Comparison of ENCODE assay signal across 16 mouse cellular contexts in genomic region chr9:74534976-74535375, GRCm38 (mm10).
DNase-seq lines count a peak whose midpoint lies in the region; ATAC-seq and TF ChIP-seq lines count a peak whose summit lies in the region.
"Had no signal": no experiment of that assay in that cellular context is flagged by ENCODE, and none has a peak within 500 bp of the region (broad histone marks: within the 10 kb centered on the region; RNA-seq: fewer than 3 reads in every experiment).

No protein-coding gene starts in this region.

- no peaks in the 10 kb centered on the region for H3K4me1 ChIP-seq in kidney, postnatal 0 days (replicated peaks; ENCODE audit: insufficient read depth, low read length)
- H3K4me1 ChIP-seq in kidney, adult 2 months (ENCODE audit: control insufficient read depth, insufficient read depth, low read length): no peaks in the 10 kb centered on the region
- no peaks in the 10 kb centered on the region for H3K4me1 ChIP-seq in embryonic facial prominence, embryonic 14.5 days (ENCODE audit: control insufficient read depth, insufficient read depth, low read length)
- H3K4me1 ChIP-seq in midbrain, embryonic 14.5 days (ENCODE audit: control insufficient read depth, insufficient read depth, low read length): peaks cover 11% of the 10 kb centered on the region
- peaks cover 16% of the 10 kb centered on the region for H3K4me1 ChIP-seq in midbrain, embryonic 11.5 days (ENCODE audit: control insufficient read depth, insufficient read depth, low read length)
- H3K4me1 ChIP-seq: heart, embryonic 15.5 days had no signal

- no peaks in the 10 kb centered on the region for H3K36me3 ChIP-seq in kidney, postnatal 0 days (ENCODE audit: insufficient read depth, low read length)
- H3K36me3 ChIP-seq in kidney, adult 2 months (ENCODE audit: control insufficient read depth, insufficient read depth, low read length): no peaks in the 10 kb centered on the region
- no peaks in the 10 kb centered on the region for H3K36me3 ChIP-seq in embryonic facial prominence, embryonic 14.5 days (ENCODE audit: control insufficient read depth, insufficient read depth, low read length)
- no peaks in the 10 kb centered on the region for H3K36me3 ChIP-seq in midbrain, embryonic 14.5 days (ENCODE audit: control insufficient read depth, insufficient read depth, low read length)
- H3K36me3 ChIP-seq in midbrain, embryonic 11.5 days (ENCODE audit: control insufficient read depth, insufficient read depth, low read length): no peaks in the 10 kb centered on the region
- H3K36me3 ChIP-seq: heart, embryonic 15.5 days; neural tube, embryonic 15.5 days had no signal

- H3K27me3 ChIP-seq in kidney, postnatal 0 days (ENCODE audit: insufficient read depth, low read length): no peaks in the 10 kb centered on the region
- no peaks in the 10 kb centered on the region; the same call in 1 of the 2 replicates for H3K27me3 ChIP-seq in kidney, adult 2 months (replicated peaks; ENCODE audit: control insufficient read depth, insufficient read depth, low read length)
- no peaks in the 10 kb centered on the region for H3K27me3 ChIP-seq in embryonic facial prominence, embryonic 14.5 days (replicated peaks; ENCODE audit: control insufficient read depth, insufficient read depth, low read length)
- H3K27me3 ChIP-seq in midbrain, embryonic 14.5 days (ENCODE audit: control insufficient read depth, insufficient read depth, low read length): no peaks in the 10 kb centered on the region
- no peaks in the 10 kb centered on the region for H3K27me3 ChIP-seq in midbrain, embryonic 11.5 days (ENCODE audit: control insufficient read depth, insufficient read depth, low read length)
- H3K27me3 ChIP-seq: neural tube, embryonic 15.5 days had no signal

- TF ChIP-seq CTCF in kidney, postnatal 0 days (IDR thresholded peaks at IDR 0.05; ENCODE audit: low read depth): no peak
- TF ChIP-seq CTCF in kidney, adult 2 months (conservative IDR thresholded peaks at IDR 0.05; ENCODE audit: insufficient read depth, insufficient read length, low read depth, low read length): no peak

- peak; percentile 65 for DNase-seq in kidney, postnatal 0 days (ENCODE audit: low spot score)
- DNase-seq in kidney, adult 2 months: no peak
- DNase-seq in 416B (ENCODE audit: low read depth): peak; percentile 24
- DNase-seq in NIH3T3 (ENCODE audit: low read depth): peak; percentile 12
- DNase-seq in embryonic facial prominence, embryonic 14.5 days (ENCODE audit: low spot score): peak; percentile 35
- no peak for DNase-seq in midbrain, embryonic 14.5 days
- DNase-seq in midbrain, embryonic 11.5 days (ENCODE audit: low spot score, missing footprints): no peak
- no peak for DNase-seq in thymus, postnatal 36 days
- DNase-seq: cerebellum, postnatal 25 days; forebrain, postnatal 0 days; layer of hippocampus, postnatal 36 days; liver; lung, postnatal 10 days had no signal

- ATAC-seq in kidney, postnatal 0 days (replicated peaks; ENCODE audit: low FRiP score, low read depth): no peak
- no peak for ATAC-seq in embryonic facial prominence, embryonic 14.5 days (ENCODE audit: low read depth)
- ATAC-seq in midbrain, embryonic 14.5 days (ENCODE audit: low FRiP score, low TSS enrichment): no peak
- ATAC-seq in midbrain, embryonic 11.5 days (ENCODE audit: low FRiP score): no peak
- ATAC-seq: forebrain, postnatal 0 days; hindbrain, postnatal 0 days had no signal

- WGBS in kidney, postnatal 0 days: 66% methylated on average over 5 of the region's 5 CpGs
- 58% methylated on average over 5 of the region's 5 CpGs for WGBS in kidney, adult 2 months
- WGBS in embryonic facial prominence, embryonic 14.5 days: 59% methylated on average over 5 of the region's 5 CpGs
- WGBS in midbrain, embryonic 14.5 days: 81% methylated on average over 5 of the region's 5 CpGs
- 82% methylated on average over 5 of the region's 5 CpGs for WGBS in midbrain, embryonic 11.5 days

- no peak overlapping the region for H3K27ac ChIP-seq in kidney, postnatal 0 days
- H3K27ac ChIP-seq in kidney, adult 2 months (ENCODE audit: insufficient read depth, low read depth, low read length): no peak overlapping the region
- no peak overlapping the region for H3K27ac ChIP-seq in embryonic facial prominence, embryonic 14.5 days (replicated peaks; ENCODE audit: low read depth, low read length)
- H3K27ac ChIP-seq in midbrain, embryonic 14.5 days (replicated peaks; ENCODE audit: low read depth, low read length): no peak overlapping the region
- no peak overlapping the region for H3K27ac ChIP-seq in midbrain, embryonic 11.5 days (ENCODE audit: low read depth, low read length)
- H3K27ac ChIP-seq: heart, embryonic 15.5 days; hindbrain, postnatal 0 days; neural tube, embryonic 15.5 days had no signal

- TF ChIP-seq POLR2A in kidney, adult 2 months (IDR thresholded peaks at IDR 0.05; ENCODE audit: low read depth, low read length): no peak

- no peak overlapping the region for H3K4me3 ChIP-seq in kidney, postnatal 0 days (replicated peaks; ENCODE audit: low read depth, low read length)
- no peak overlapping the region for H3K4me3 ChIP-seq in kidney, adult 2 months (ENCODE audit: insufficient read depth, low read depth, low read length)
- no peak overlapping the region for H3K4me3 ChIP-seq in embryonic facial prominence, embryonic 14.5 days (ENCODE audit: low read depth, low read length)
- H3K4me3 ChIP-seq in midbrain, embryonic 14.5 days (replicated peaks; ENCODE audit: low read depth, low read length): no peak overlapping the region
- no peak overlapping the region for H3K4me3 ChIP-seq in midbrain, embryonic 11.5 days (ENCODE audit: low read depth, low read length)
- H3K4me3 ChIP-seq: heart, embryonic 15.5 days; neural tube, embryonic 15.5 days had no signal

- H3K9me3 ChIP-seq in kidney, postnatal 0 days (replicated peaks; ENCODE audit: low read length): no peaks in the 10 kb centered on the region
- no peaks in the 10 kb centered on the region for H3K9me3 ChIP-seq in embryonic facial prominence, embryonic 14.5 days (ENCODE audit: control insufficient read depth, low read length)
- no peaks in the 10 kb centered on the region for H3K9me3 ChIP-seq in midbrain, embryonic 14.5 days (ENCODE audit: control insufficient read depth, low read length)
- no peaks in the 10 kb centered on the region for H3K9me3 ChIP-seq in midbrain, embryonic 11.5 days (ENCODE audit: control insufficient read depth, low read length)
- H3K9me3 ChIP-seq: heart, embryonic 15.5 days; neural tube, embryonic 15.5 days had no signal

- H3K4me2 ChIP-seq in kidney, postnatal 0 days (ENCODE audit: low read length): no peak overlapping the region
- H3K4me2 ChIP-seq in embryonic facial prominence, embryonic 14.5 days (ENCODE audit: low read depth, low read length): no peak overlapping the region
- no peak overlapping the region for H3K4me2 ChIP-seq in midbrain, embryonic 14.5 days (ENCODE audit: low read length)
- H3K4me2 ChIP-seq in midbrain, embryonic 11.5 days: no peak overlapping the region
- H3K4me2 ChIP-seq: heart, embryonic 15.5 days; neural tube, embryonic 15.5 days had no signal

- H3K9ac ChIP-seq in kidney, postnatal 0 days (ENCODE audit: low read depth, low read length): no peak overlapping the region
- H3K9ac ChIP-seq in embryonic facial prominence, embryonic 14.5 days (ENCODE audit: low read depth, low read length): no peak overlapping the region
- no peak overlapping the region for H3K9ac ChIP-seq in midbrain, embryonic 14.5 days (replicated peaks; ENCODE audit: low read length)
- H3K9ac ChIP-seq in midbrain, embryonic 11.5 days (ENCODE audit: low read length): no peak overlapping the region
- H3K9ac ChIP-seq: forebrain, postnatal 0 days; heart, embryonic 15.5 days; neural tube, embryonic 15.5 days had no signal

Comparison
In these comparisons a context has a peak if more than half of its experiments do, and no peak if none do; other contexts are left out.
1. DNase-seq: peak in kidney, postnatal 0 days (single experiment), 416B (single experiment), NIH3T3 (single experiment) and embryonic facial prominence, embryonic 14.5 days (single experiment); none in kidney, adult 2 months (single experiment), midbrain, embryonic 14.5 days (single experiment), midbrain, embryonic 11.5 days (single experiment) and thymus, postnatal 36 days (0 of 2).